Mouse (Mus musculus) left cerebral cortex, adult 11 months (tissue): ENCODE data around the gene Filip1.
A peak's percentile ranks its signal among the peaks of the same experiment; 100 is the strongest.

Source experiments
- DNase-seq: peaks from one replicate; pipeline ENCODE4 v3.0.0; 2022; ENCODE audit warnings: low spot score

Filip1 gene

DNA sequence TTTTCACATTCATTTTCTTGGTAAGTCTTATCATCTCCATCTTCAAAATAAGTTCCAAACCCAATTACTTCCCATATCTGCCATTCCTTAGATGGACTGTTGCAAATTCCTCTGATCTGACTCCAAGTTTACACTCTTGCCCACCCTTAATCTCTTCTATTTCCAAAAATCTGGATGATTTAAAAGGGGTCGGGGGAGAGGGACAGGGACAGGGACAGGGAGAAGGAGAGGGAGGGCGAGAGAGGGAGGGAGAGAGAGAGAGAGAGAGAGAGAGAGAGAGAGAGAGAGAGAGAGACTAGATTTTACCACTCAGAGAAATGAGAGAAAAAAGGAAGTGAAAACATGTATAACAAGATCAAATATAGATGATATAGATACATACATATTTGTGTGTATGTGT, 188.8 kb downstream of the Filip1 start:
- no peak for DNase-seq

DNA sequence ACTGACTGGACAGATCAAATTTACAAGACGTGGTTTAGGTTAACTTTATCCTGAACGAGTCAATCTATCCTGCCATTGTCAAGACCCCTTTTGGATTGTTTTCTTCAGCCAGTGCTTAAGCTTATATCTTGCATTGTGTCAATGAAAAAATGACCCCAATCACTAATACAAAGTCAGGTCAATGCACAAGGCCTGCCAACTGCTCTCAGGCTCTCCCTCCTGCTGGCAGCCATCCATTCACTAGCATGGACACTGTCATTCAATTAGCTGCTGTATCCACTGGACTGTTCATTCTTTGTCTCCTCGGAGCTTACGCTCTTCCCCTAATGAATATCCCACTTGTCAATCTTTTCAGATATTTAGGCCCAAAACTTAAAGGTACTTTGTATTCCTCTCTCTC, 189.2 kb downstream of the Filip1 start:
- no peak for DNase-seq

DNA sequence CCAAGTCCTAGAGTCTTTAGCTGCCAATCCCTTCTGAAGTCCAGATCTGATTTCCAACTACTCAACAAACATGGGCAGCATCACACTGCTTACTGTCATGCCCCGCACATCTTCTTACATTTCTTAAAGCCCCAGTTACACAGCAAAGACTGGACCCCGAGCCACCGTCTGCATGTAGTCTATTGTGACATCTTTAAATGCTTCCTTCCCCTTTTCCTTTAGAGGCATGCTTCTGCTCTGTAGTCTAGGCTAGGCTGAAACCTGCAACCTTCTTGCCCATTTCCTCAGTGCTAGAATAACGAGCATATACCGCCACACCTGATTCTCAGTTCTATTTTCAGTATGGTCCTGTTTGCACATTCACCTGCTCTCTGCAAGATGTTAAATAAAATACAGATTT, 196.2 kb downstream of the Filip1 start:
- no peak for DNase-seq

DNA sequence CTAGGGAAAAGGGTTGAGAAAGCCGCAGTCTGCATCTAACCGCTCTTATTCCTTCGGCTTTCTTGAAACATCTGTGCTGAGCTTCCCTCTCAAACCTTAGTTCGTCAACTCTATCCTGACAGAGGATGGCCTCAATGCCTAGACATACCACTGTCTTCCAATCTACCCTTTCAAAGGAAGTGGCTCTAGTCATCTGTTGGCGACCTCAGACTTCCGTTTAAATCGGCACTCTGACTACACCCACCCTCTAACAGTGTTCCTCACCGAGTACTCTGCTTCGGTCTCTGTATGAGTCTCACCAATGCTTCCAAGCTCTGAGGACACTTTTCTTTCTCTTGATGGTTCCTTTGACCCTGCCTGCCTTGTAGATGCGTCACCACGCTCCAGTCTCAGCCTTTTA, 196.6 kb downstream of the Filip1 start:
- no peak for DNase-seq

DNA sequence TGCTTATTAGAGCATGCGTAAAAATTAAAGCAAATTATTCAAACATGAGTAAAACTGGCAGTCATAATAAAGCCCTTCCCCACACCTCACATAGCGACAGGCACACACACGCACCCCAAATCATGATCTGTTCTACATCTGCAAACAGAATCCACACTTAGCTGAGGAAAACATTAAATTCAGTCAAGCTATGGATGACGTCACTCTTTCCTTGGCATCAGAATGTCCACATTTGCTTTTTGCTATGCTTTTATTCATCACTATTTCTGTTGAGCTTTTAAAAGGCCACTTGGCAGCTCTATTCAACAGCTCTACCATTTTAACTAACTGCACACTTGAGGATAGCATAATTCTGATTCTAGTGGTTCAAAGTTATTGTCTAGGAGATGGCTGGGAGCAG, 198.1 kb downstream of the Filip1 start:
- DNase-seq = no peak

DNA sequence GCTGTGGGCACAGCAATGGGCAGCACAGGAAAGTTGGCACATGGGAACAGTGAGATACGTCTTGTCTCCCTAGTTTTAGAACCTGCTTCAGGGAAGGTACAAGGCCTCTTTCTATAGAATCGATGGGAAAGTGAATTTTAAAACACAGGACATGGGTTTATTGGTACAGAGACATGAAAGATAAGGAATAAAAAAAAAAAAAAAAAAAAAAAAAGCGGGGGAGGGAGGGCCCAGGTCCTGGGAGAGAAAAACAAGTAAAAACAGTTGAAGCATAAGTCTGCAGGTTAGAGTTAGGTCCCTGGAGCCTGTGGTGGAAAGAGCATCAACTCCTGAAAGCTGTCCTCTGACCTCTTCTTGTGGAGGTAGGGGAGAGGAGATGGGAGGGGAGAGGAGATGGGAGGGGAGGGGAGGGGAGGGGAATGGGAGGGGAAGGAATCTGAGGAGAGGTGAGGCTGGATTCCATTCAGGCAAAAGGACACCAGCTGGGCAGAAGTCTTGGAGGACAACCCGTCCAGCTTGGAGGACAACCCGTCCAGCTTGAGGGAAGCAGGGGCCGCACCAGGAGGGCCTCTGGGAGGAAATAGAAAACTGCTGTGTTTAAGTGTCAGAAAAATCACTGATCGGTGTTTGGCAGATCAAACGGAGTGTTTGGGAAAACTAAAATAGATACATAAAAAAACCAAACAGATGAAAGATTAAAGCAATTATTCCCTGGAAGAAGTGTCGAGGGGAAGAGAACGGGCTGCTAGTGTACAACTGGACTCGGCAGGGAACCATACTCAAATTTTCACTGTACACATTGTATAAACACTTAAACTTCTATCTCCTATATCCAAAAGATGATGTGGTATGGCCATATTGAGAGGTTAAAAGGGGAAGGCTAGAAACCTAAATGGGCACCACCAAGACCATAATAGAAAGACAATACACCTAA, 201.4 kb downstream of the Filip1 start:
- no peak for DNase-seq

DNA sequence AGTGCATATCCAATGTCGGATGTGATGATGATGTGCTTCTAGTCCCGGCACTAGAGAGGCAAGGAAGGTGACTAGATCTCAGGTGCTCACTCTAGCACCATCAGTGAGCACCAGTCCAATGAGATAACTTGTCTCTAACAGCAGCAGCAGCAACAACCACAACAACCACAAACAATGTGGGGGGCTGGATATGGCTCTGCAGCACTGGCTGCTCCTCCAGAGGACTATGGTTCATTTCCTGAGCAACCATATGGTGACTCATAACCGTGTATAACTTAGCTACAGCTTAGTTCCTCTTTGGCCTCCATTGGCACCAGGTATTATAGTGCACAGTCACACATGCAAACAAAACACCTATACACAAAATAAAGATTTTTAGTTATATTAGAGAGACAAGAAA, 202.1 kb downstream of the Filip1 start:
- no peak for DNase-seq

DNA sequence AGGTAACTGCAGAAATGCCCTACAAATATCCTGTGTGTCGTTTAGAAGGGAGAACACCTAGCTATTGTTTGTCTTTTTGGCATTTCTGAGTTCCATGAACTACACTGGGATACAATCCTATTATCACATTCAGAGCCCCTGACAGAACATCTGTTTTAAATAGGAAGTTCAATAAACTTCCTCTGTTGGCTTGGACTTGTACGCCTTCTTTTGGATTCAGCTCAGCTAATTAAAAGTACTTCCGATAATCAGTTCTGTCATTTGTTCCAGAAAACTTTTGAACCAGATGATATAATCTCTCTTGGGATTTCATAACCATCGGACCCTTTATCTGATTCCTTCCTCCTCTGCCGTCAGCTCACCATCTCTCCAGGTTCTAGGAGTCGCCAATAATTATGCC, 203.2 kb downstream of the Filip1 start:
- DNase-seq = no peak

DNA sequence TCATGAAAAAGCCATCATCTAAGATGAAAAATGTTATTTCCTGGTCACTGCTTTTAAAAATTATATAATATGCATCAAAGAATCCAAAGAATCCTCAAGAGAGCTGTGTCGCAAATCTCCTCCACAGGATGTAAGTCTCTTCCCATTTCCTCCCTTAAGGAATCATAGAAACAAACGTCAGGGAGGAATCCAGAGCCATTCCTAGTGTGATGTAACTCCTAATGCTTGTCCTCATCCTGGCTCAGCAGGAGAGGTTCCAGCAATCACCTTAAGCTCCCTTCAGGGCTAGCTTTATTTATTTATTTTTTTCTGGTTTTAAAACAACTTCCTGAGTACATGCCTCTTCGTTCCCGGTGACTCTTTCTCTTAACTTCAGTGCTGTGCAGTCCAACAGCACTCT, 205.5 kb downstream of the Filip1 start:
- DNase-seq = no peak

DNA sequence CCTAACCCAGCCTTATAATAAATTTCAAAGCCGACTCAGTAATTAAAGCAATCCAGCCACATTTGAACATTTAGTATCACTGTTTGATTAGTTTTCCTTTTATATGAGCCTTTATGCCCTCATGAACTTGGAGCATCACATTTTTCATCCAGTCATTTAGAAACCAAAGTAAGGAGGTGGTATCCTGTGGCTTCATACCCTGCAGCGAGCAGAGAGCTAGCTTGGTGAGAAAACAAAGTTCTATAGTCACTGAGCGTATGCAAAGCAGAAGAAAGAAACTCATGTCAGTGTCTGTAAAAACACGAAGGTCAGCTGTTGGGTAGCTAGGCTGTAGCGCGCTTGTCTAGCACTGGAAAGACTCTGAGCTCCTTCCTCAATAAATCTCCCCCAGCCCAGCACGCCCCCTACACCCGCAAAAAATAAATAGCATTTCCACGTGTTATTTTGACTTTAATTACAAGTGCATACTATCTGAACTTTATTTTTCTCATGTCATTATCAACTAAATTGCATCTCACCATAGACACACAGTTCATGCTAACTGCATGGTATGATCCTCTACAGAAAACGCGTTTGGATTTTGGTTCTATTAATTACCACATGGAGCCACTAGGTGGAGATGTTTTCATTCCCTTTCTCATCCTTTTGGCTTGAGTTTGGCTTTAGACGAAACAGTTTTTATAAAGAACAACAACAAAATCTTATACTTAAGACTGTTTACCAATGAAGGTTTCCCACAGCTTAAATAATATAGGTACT, 206.2 kb downstream of the Filip1 start:
- DNase-seq = no peak

DNA sequence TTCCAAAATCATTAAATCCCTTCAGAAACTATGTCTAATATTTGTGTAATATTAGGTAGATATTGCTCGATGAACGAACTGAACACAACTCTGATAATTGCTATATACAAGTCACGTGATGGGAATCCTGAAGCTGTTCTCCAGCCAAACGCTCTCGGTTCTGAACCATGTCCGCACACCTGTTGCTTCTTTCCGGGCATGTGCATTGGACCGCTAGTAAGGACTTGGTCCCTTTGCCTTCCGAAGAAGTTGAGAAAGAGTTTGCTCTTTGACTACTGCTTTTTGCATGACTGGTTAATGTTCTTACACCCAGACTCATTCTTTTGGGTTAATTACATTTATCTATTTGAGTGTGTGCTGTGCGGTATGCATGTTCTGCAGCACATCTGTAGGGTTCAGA, 207.2 kb downstream of the Filip1 start:
- no peak for DNase-seq

DNA sequence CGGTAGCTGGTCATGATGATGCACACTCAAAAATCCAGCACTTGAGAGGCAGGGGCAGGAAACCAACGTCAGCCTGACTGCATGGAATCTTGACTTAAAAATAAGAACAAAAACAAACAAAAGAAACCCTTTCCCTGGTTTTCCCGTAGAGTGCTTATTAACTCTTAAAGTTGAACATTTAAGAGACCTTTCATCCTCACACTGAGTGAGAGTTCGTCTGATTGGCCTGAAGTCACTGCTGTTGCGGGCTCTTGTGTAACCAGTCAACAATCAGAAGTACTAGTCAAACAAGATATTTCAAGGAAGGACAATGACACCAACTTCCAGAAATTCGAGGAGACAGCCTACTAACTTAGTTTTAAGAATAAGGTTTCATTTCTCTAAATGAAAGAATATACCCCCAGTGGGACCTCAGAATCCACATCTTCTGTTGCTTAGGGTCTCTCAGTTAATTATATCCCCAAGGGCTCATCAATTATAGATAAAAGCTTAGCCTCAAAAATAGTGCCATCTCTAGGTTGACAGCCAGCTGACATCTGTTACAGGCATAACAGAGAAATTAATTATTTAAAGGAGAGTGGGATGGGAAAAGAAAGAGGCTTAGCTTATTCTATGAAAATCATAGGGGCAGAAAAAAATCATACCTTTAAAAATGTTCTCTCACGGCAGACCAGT, 216.1 kb downstream of the Filip1 start:
- no peak for DNase-seq

DNA sequence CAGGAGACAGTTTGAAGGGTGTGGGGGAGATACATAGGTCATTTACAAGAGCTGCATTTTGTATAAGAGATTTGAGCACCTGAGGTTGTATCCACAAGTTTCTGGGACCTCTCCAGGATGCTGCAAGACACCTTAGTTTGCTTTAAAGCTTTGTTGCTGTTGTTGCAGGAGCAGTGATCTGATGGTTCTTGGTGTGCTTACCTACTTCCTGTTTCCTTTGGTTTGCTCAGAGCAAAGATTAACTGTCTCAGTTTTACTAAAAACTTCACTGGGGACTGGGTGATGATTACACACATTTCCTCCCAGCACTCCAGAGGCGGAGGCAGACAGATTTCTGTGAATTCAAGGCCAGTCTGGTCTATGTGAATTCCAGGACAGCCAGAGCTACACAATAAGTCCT, 217.6 kb downstream of the Filip1 start:
- DNase-seq = no peak

DNA sequence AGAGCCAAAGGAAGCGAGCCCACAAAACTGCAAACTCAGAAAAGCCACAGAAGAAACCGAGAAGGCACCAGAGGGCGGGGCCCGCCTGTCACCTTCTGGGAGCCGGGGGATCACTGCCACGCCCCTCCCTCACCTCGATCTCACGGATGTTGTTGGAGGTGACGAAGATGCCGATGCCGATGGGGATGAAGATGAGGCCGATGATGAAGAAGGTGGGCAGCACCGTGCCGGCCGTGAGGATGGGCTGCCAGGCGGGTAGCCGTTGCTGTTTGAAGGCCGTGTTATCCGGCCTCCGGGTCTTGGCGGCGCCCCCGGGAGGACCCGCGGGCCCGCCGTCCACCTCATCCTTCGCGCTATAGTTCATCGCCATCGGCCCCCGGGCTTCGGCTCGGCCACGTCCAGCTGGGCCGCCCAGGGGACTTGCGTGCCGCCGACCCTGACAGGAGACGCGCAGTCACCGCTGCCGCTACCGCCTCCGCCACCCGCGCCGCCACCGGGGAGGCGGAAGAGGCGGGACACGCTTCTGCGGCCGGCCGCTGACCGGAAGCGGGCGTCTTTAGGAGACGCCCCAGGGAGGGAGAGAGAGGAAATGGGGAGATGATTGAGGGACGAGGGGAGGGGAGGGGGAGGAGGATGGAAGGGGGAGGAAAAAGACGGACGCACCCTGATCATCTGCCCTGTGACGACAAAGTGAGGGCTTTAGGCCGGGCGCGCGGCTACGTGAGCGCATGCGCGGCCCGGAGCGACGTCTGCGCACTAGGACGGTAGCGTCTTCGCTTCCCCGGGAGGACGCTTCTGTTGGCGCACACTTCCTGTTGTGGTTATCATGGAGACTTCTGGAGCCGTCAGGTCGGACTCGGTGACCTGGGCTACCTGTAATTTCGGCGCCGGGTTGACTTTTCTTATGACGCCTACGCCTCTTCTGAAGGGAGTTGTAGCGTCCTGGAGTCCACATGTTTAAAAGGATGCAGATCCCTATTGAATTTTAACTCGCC, 219.5 kb downstream of the Filip1 start, which contains the start of gene Tmem30a:
Gene Tmem30a (minus strand): TSS at position 667 of the 995 bp plus-strand sequence.
- peak; percentile 95 for DNase-seq

DNA sequence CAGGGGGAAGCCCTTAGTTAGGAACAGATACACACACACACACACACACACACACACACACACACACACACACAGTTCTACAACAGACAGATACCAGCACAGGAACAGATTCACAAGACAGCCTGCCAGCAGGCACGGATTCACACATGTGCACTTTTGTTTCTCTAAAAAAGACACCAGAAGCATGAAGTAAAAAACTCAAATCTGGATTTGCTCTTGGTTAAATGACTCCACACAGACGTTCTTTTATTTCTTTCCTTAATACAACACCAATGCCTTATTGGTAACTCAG, 226.9 kb downstream of the Filip1 start:
- no peak for DNase-seq

DNA sequence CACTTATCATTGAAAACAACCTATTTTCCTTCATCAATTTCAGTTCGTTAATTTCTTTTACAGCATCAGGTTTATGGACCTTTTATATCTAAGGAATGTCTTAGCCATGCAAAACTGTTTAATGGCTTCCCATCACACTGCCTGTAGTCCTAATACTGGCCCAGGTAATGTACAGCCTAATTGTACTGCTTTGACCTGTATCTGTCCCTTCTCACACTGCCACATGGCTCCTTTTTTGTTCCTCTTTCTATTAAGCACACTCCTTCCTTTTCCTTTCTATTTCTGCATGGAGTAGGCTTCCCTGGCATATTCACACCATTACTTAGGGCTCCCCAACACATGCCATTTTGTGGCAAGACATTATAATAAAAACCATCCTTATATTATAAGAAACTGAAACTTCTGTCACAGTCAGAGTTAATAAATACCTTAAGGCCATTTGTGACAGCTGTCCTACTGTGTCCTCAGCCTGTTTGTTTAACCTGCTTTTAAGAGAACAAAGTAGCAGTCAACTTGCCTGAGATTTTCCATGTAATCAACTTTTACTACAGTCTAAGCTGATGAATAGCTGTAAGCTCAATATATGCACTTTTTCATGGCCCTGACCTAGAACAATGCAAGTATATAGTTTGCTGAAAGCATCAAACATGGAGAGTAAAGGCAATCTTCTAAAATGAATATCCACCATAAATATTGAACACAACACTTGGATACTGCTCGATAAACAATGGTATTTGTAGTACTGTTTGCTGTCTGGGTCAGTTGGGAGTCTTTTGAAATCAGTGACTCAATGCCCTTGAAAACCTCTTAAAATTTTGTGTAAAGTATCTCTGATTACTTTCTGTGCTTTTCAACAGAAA, 227.5 kb downstream of the Filip1 start:
- DNase-seq = no peak

DNA sequence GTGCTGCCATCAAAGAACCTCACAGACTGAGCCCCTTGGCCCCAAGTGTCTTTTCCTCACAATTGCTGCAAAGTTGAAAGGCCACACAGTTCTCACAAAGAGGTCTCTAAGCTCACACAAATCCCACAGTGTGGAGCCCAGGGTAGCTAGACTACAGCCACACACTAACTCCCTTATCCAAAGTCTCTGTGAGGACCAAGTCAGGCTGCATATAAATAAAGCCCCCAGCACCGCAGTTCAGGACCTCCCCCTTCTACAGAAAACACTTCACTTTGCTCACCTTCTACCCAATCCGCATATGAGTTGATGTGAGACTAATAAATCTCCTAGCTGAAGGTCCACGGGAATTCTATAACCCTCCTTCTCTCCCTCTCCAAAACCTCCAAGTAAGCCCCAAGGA, 228.2 kb downstream of the Filip1 start:
- DNase-seq = no peak

DNA sequence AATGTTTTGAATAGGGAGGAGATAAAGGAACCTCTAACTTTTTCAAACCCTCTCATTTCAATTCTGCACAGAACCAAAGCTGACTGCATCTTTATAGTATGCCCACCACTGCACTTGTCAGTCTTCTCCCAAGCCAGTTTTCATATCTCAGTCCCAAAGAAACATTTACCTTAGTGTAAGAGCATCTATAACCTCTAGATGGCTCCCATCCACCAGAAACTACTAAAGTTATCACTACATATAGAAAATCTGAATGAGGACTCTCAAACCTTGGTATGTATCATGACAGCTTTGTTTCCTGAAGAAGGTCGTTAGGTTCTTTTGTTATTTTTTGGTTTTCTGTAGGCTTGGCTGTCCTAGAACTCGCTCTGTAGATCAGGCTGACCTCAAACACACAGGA, 233.3 kb downstream of the Filip1 start:
- DNase-seq = no peak

DNA sequence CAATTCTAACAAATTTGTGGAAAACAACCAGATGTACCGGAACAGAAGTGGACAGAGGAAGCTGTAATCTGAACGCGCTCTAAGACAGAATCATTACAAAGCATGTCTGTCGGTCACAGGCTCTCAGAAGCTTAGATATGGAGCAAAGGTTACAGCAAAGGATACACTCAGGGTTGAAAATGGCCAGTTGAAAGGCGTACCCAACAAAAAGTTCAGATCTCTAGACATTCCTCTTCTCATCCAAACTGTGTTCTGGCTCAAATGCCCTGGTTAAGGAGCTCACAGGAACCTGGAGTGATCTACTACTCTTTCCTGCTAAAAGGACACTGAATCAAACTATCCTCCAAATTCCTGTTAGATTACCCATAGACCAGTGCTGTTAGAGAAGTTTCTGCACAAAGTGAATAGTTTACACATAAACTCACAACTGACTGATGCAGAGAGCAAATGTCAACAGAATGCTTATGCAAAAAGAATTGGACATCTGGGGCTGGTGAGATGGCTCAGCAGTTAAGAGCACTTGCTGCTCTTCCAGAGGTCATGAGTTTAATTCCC, 245.6 kb downstream of the Filip1 start:
- DNase-seq = no peak

DNA sequence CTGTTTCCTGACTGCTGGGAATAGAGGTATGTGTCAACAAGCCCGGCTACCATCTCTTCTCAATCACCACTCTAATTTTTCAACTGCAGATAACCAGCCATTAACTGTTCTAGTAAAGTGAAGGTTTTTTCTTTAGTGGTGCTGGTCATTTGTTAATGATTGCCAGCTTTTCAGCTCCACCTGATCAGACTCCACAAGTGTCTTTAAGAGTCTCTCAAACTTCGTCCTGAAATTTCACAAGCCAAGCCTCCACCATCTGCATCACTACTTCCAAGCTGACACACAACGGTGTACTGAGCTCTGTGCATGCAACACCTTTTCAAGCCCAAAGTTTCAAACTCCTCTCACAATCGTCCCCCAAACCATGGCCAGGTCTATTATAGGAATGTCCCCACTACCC, 247.3 kb downstream of the Filip1 start:
- no peak for DNase-seq
